Mouse (Mus musculus) embryonic facial prominence, embryonic 13.5 days (tissue): ENCODE measurements around the gene Tmem59l. TPM values are rescaled to one million over a fixed set of nuclear protein-coding genes. Genes with fewer than 3 reads are reported as not detected.

Source experiments
- ATAC-seq: fragments of 200-750 bp; cut with Nextera tagmentation; 2 replicates; pipeline ENCODE4 v1.8.0; 2017; ENCODE audit warnings: low read depth; ENCODE audit not compliant: insufficient number of reproducible peaks, insufficient read depth, low FRiP score, low TSS enrichment
- H3K27ac ChIP-seq: fragments of 300-500 bp; sonication (generic); 2 replicates; pipeline ENCODE4 v1.5.1; 2015; ENCODE audit warnings: moderate library complexity, mild to moderate bottlenecking, inconsistent platforms
- H3K27me3 ChIP-seq: fragments of 300-500 bp; sonication (generic); 2 replicates; pipeline ENCODE4 v1.6.1; 2015; ENCODE audit warnings: mild to moderate bottlenecking, inconsistent platforms
- H3K36me3 ChIP-seq: fragments of 300-500 bp; sonication (generic); 2 replicates; pipeline ENCODE4 v1.6.1; 2015; ENCODE audit warnings: mild to moderate bottlenecking, inconsistent platforms
- H3K4me1 ChIP-seq: fragments of 300-500 bp; sonication (generic); 2 replicates; pipeline ENCODE4 v1.6.1; 2015; ENCODE audit warnings: inconsistent platforms
- H3K4me2 ChIP-seq: fragments of 300-500 bp; sonication (generic); 2 replicates; pipeline ENCODE4 v1.6.1; 2015; ENCODE audit warnings: moderate library complexity, mild to moderate bottlenecking, inconsistent platforms
- H3K4me3 ChIP-seq: fragments of 300-500 bp; sonication (generic); 2 replicates; pipeline ENCODE4 v1.5.1; 2015; ENCODE audit warnings: mild to moderate bottlenecking, inconsistent platforms
- H3K9ac ChIP-seq: fragments of 300-500 bp; sonication (generic); 2 replicates; pipeline ENCODE4 v1.6.1; 2015; ENCODE audit warnings: mild to moderate bottlenecking, inconsistent platforms
- H3K9me3 ChIP-seq: fragments of 300-500 bp; sonication (generic); 2 replicates; pipeline ENCODE4 v1.6.1; 2016; ENCODE audit warnings: inconsistent platforms
- WGBS: fragments of 180-500 bp; shearing (Covaris S2); methylation state at CpG from one replicate; pipeline ENCODE4 v1.1.7; 2015; ENCODE audit warnings: mixed read lengths; 5-methylcytosine and 5-hydroxymethylcytosine counted together
- polyA plus RNA-seq: library from polyadenylated mRNA; unstranded; fragments of >200 nt; fragmentation: Nextera tagmentation; extraction: Ambion mirVana; gene quantifications from 2 replicates; pipeline ENCODE4 v1.2.1, GENCODE M21; 2015

Gene Tmem59l
- polyA plus RNA-seq, 1 experiment from 2014 or later: 34.8 TPM

GRCm38 (mm10) chr8:70481908-70482307, 5.2 kb downstream of the Tmem59l start:
- H3K9ac ChIP-seq: no peak overlapping the region
- H3K27ac ChIP-seq: no peak overlapping the region
- WGBS: 80% methylated on average over 3 of the region's 3 CpGs
- H3K9me3 ChIP-seq: no peaks in the 10 kb centered on the region
- peaks cover 20% of the 10 kb centered on the region for H3K27me3 ChIP-seq
- no peaks in the 10 kb centered on the region for H3K36me3 ChIP-seq
- no peak overlapping the region for H3K4me2 ChIP-seq
- no peak overlapping the region for H3K4me3 ChIP-seq
- no peak for ATAC-seq
- peaks cover 9% of the 10 kb centered on the region for H3K4me1 ChIP-seq

GRCm38 (mm10) chr8:70477269-70477982, 9.7 kb downstream of the Tmem59l start:
- 0 out of 2 replicates have a peak overlapping the region, but pooled peaks have one; percentile 95 for H3K9ac ChIP-seq
- H3K9me3 ChIP-seq: no peaks in the 10 kb centered on the region
- ATAC-seq: peak; percentile 26
- H3K36me3 ChIP-seq: no peaks in the 10 kb centered on the region
- H3K4me3 ChIP-seq: peak overlapping the region; percentile 91
- H3K4me2 ChIP-seq: peak overlapping the region; percentile 88
- H3K4me1 ChIP-seq: peaks cover 15% of the 10 kb centered on the region
- 4% methylated on average over 21 of the region's 21 CpGs for WGBS
- peak overlapping the region; percentile 55 for H3K27ac ChIP-seq
- no peaks in the 10 kb centered on the region for H3K27me3 ChIP-seq

GRCm38 (mm10) chr8:70476333-70477268, 10.6 kb downstream of the Tmem59l start, which contains the start of gene Klhl26:
Klhl26 (minus strand) TSS chr8:70476968.
- Histone ChIP-seq H3K9ac (peak within 1 kb of the TSS; percentile 95), H3K4me3 (peak within 1 kb of the TSS; percentile 91), H3K36me3 (no peaks in the 10 kb centered on the region), H3K4me1 (peaks cover 15% of the 10 kb centered on the region), H3K27ac (peak within 1 kb of the TSS; percentile 75), H3K9me3 (no peaks in the 10 kb centered on the region), H3K27me3 (no peaks in the 10 kb centered on the region), H3K4me2 (peak within 1 kb of the TSS; percentile 88)
- WGBS: under 1% methylated on average over 53 of the region's 53 CpGs
- peak; percentile 90 for ATAC-seq

- Histone ChIP-seq H3K9me3 (no peaks in the 10 kb centered on the region), H3K27me3 (no peaks in the 10 kb centered on the region), H3K27ac (no peak overlapping the region), H3K4me1 (peaks cover 33% of the 10 kb centered on the region), H3K36me3 (peaks cover 7% of the 10 kb centered on the region; the same call in 1 of the 2 replicates), H3K4me2 (no peak overlapping the region), H3K4me3 (no peak overlapping the region), H3K9ac (no peak overlapping the region)
- 94% methylated on average over 7 of the region's 7 CpGs for WGBS
- ATAC-seq: no peak
Observed at GRCm38 (mm10) chr8:70471856-70472255, 15.3 kb downstream of the Tmem59l start.

GRCm38 (mm10) chr8:70469938-70470337, 17.2 kb downstream of the Tmem59l start:
- Histone ChIP-seq H3K9ac (no peak overlapping the region), H3K4me3 (no peak overlapping the region), H3K4me2 (no peak overlapping the region), H3K4me1 (peaks cover 22% of the 10 kb centered on the region), H3K9me3 (no peaks in the 10 kb centered on the region), H3K27me3 (no peaks in the 10 kb centered on the region), H3K36me3 (peaks cover 21% of the 10 kb centered on the region), H3K27ac (no peak overlapping the region)
- WGBS: 80% methylated on average over 2 of the region's 2 CpGs
- ATAC-seq: no peak

GRCm38 (mm10) chr8:70469295-70469916, 17.8 kb downstream of the Tmem59l start:
- H3K36me3 ChIP-seq: peaks cover 23% of the 10 kb centered on the region
- no peaks in the 10 kb centered on the region for H3K27me3 ChIP-seq
- no peaks in the 10 kb centered on the region for H3K9me3 ChIP-seq
- H3K27ac ChIP-seq: no peak overlapping the region
- H3K4me2 ChIP-seq: no peak overlapping the region
- peaks cover 21% of the 10 kb centered on the region for H3K4me1 ChIP-seq
- ATAC-seq: no peak
- 56% methylated on average over 10 of the region's 10 CpGs for WGBS
- no peak overlapping the region for H3K4me3 ChIP-seq
- H3K9ac ChIP-seq: 0 out of 2 replicates have a peak overlapping the region, but pooled peaks have one; percentile 44

GRCm38 (mm10) chr8:70468733-70469132, 18.4 kb downstream of the Tmem59l start:
- Histone ChIP-seq H3K9ac (0 out of 2 replicates have a peak overlapping the region, but pooled peaks have one; percentile 44), H3K27me3 (no peaks in the 10 kb centered on the region), H3K4me3 (no peak overlapping the region), H3K27ac (no peak overlapping the region), H3K4me1 (peaks cover 21% of the 10 kb centered on the region), H3K9me3 (no peaks in the 10 kb centered on the region), H3K36me3 (peaks cover 25% of the 10 kb centered on the region), H3K4me2 (no peak overlapping the region)
- ATAC-seq: no peak
- 87% methylated on average over 4 of the region's 4 CpGs for WGBS

- Histone ChIP-seq H3K4me2 (no peak overlapping the region), H3K9ac (peak overlapping the region; percentile 36; the same call in 1 of the 2 replicates), H3K9me3 (no peaks in the 10 kb centered on the region), H3K27me3 (no peaks in the 10 kb centered on the region), H3K36me3 (peaks cover 29% of the 10 kb centered on the region), H3K4me3 (no peak overlapping the region), H3K27ac (no peak overlapping the region), H3K4me1 (peaks cover 21% of the 10 kb centered on the region)
- 64% methylated on average over 1 of the region's 1 CpGs for WGBS
- no peak for ATAC-seq
Observed at GRCm38 (mm10) chr8:70467907-70468306, 19.3 kb downstream of the Tmem59l start.

- 0 out of 2 replicates have a peak overlapping the region, but pooled peaks have one; percentile 36 for H3K9ac ChIP-seq
- no peak overlapping the region for H3K4me3 ChIP-seq
- no peaks in the 10 kb centered on the region for H3K27me3 ChIP-seq
- no peak overlapping the region for H3K4me2 ChIP-seq
- H3K36me3 ChIP-seq: peaks cover 29% of the 10 kb centered on the region
- no peak overlapping the region; the same call in 1 of the 2 replicates for H3K27ac ChIP-seq
- WGBS: 62% methylated on average over 5 of the region's 5 CpGs
- peaks cover 21% of the 10 kb centered on the region for H3K4me1 ChIP-seq
- no peaks in the 10 kb centered on the region for H3K9me3 ChIP-seq
- ATAC-seq: no peak
Observed at GRCm38 (mm10) chr8:70467229-70467725, 19.9 kb downstream of the Tmem59l start.

GRCm38 (mm10) chr8:70466771-70467170, 20.4 kb downstream of the Tmem59l start:
- ATAC-seq: no peak
- Histone ChIP-seq H3K4me1 (peaks cover 21% of the 10 kb centered on the region), H3K9me3 (no peaks in the 10 kb centered on the region), H3K27ac (no peak overlapping the region; the same call in 1 of the 2 replicates), H3K27me3 (no peaks in the 10 kb centered on the region), H3K4me3 (no peak overlapping the region), H3K9ac (0 out of 2 replicates have a peak overlapping the region, but pooled peaks have one; percentile 36), H3K4me2 (no peak overlapping the region), H3K36me3 (peaks cover 29% of the 10 kb centered on the region)
- WGBS: 57% methylated on average over 11 of the region's 11 CpGs

- ATAC-seq: no peak
- Histone ChIP-seq H3K4me2 (no peak overlapping the region), H3K27ac (no peak overlapping the region), H3K4me3 (no peak overlapping the region), H3K9ac (no peak overlapping the region), H3K36me3 (peaks cover 29% of the 10 kb centered on the region), H3K27me3 (no peaks in the 10 kb centered on the region), H3K4me1 (peaks cover 21% of the 10 kb centered on the region), H3K9me3 (no peaks in the 10 kb centered on the region)
- 88% methylated on average over 4 of the region's 4 CpGs for WGBS
Observed at GRCm38 (mm10) chr8:70466305-70466704, 20.9 kb downstream of the Tmem59l start.
